Mouse (Mus musculus): ENCODE results near the gene Pde4b.

The Pde4b gene

DNA sequence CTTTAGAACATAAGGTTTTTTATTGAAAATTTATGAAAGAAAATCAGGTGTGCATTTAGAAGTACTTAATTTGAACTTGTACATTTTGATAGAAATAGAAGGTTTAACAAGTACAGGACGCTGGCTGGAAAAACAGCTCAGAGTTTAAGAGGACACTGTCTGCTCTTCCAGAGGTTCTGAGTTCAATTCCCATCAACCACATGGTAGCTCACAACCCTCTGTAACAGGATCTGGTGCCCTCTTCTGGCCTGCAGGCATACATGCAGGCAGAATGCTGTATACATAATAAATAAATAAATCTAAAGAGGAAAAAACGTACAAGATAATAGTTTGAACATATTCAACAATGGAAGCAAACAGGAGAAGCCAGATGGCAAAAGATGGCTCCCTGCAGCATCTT lies 420.4 kb downstream of the Pde4b start:
- DNase-seq (ENCODE audit: low spot score): no peak

- DNase-seq (ENCODE audit: low spot score): no peak
Measured at GRCm38 (mm10) chr4:102510061-102510460, 422.7 kb downstream of the Pde4b start.

DNA sequence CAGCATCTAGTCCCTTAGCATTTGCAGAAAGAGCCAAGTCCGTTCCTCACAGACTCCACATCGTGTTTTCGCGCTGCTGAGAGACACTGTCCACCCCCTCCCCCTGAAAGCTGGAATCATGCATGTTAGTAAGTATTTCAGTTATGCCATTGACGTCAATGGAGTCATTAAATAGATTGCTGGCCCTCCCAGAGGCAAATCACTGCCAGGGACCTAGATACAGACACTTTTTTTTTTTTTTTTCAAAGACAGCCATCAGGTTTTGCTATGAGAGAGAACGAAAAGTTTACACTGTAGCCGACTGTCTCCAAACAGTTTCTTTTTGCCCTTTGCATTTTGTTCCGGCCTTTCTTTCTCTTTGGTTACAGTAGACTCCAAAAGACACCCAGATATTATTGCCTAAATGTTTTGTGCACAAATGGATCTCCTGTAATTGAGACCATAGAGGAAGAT lies 423.6 kb downstream of the Pde4b start:
- peak; percentile 87 for DNase-seq (ENCODE audit: low spot score)

DNA sequence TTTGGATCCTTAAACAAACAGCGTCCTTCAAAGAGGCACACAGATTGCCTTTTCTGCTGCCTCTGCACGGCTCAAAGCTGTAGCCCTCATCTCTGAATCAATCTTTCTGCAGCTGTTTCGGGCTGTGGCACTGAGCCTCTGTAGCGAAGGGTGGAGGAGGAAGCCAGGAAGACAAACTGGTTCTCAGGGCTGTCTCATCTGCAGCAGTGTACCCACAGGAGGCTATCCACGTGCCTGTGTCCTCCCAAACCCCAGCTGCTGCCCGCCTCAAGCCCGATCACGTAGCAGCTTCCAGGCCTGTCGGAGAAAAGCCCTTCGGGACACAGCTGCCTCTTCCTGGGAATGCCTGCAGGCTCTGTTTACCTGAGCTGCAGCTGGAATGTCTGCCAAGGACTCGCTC lies 424.2 kb downstream of the Pde4b start:
- DNase-seq (ENCODE audit: low spot score): peak; percentile 55

GRCm38 (mm10) chr4:102512940-102513339 lies 425.6 kb downstream of the Pde4b start:
- peak; percentile 51 for DNase-seq (ENCODE audit: low spot score)

DNA sequence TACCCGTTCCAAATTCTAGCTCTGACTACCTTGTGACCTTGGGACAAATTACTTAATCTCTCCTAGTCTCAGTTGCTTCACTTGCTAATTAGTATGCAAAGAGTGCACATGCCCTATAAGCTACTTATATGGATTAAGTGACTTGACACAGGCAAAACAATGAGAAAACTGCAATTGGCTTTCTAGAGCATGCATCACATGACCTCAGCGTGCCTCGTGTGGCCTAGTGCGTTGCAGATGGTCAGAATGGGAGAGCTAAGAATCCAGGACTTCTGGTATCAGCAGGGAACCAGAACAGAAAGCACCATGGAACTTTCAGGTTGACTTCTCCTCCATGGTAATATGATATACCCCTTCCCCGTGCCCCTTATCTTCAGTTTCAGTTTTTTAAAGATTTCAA lies 426.2 kb downstream of the Pde4b start:
- DNase-seq (ENCODE audit: low spot score): no peak

- DNase-seq (ENCODE audit: low spot score): no peak
Measured at GRCm38 (mm10) chr4:102514972-102515835, 427.9 kb downstream of the Pde4b start.

- DNase-seq (ENCODE audit: low spot score): no peak
Measured at GRCm38 (mm10) chr4:102516395-102516794, 429.1 kb downstream of the Pde4b start.

GRCm38 (mm10) chr4:102516982-102517630 lies 429.8 kb downstream of the Pde4b start:
- DNase-seq (ENCODE audit: low spot score): no peak

DNA sequence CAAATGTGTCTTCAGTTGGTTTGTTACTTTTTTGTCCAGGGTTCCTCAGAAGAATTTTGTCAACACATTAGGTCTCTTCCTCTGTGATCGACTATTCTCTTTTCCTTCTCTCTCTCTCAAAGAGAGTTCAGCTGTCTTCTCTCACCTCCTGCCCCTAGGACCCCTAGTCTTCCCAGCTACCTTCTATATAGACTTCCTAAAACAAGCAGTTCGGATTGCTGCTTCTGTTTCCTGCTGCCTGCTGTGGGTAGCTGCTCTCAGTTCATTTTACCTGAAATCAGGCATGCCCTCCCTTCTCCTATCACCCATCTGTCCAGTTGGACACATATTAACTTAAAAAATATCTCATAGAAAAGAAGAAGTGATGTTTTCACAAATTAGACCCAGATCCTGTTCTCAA lies 430.3 kb downstream of the Pde4b start:
- DNase-seq (ENCODE audit: low spot score): no peak

GRCm38 (mm10) chr4:102518341-102518740 lies 431.0 kb downstream of the Pde4b start:
- no peak for DNase-seq (ENCODE audit: low spot score)

GRCm38 (mm10) chr4:102520669-102521261 lies 433.4 kb downstream of the Pde4b start:
- DNase-seq (ENCODE audit: low spot score): no peak

GRCm38 (mm10) chr4:102521434-102521833 lies 434.1 kb downstream of the Pde4b start:
- DNase-seq (ENCODE audit: low spot score): no peak

DNA sequence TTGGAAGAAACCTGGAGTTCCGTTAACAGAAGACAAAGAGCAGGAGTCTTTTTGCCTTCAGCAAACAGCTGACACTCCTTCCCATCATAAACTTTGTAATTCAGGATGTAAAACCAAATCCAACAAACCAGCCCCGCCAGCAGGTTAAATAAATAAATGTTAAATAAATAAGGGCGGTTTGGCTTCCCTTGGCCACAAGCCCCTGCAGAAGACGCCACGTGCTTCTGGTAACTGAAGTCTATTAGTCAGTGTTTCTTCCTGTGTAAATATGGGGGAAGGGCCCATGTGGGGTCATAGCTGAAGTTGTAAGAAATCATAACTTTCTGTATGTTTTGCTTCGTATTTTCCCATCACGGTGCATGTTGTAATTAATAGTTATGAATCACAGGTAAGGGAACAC lies 440.0 kb downstream of the Pde4b start:
- DNase-seq (ENCODE audit: low spot score): no peak

GRCm38 (mm10) chr4:102530797-102531196 lies 443.5 kb downstream of the Pde4b start:
- DNase-seq (ENCODE audit: low spot score): no peak

DNA sequence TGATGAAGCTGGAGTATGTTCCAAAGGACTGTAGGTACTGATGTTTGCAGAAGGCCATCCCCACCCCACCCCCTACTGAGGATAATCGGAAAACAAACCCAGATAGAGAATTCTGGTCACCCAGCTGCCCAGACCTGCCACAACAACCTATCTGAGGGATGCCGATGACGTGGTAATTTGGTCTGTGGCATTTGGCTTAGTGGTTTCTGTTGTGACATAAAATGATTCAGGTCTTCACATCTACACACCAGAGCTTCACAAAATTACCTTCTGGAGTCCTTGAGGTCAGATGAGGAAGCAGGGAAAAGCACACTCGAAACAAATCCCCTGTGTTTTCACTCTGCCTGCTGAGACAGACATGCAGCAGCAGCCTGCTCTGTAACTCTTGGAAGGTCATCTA lies 444.4 kb downstream of the Pde4b start:
- no peak for DNase-seq (ENCODE audit: low spot score)

- DNase-seq (ENCODE audit: low spot score): no peak
Measured at GRCm38 (mm10) chr4:102533183-102534048, 446.1 kb downstream of the Pde4b start.

- DNase-seq (ENCODE audit: low spot score): no peak
Measured at GRCm38 (mm10) chr4:102534049-102534730, 446.8 kb downstream of the Pde4b start.

- no peak for DNase-seq (ENCODE audit: low spot score)
Measured at GRCm38 (mm10) chr4:102535886-102536285, 448.5 kb downstream of the Pde4b start.

GRCm38 (mm10) chr4:102538266-102538665 lies 450.9 kb downstream of the Pde4b start:
- DNase-seq (ENCODE audit: low spot score): no peak

DNA sequence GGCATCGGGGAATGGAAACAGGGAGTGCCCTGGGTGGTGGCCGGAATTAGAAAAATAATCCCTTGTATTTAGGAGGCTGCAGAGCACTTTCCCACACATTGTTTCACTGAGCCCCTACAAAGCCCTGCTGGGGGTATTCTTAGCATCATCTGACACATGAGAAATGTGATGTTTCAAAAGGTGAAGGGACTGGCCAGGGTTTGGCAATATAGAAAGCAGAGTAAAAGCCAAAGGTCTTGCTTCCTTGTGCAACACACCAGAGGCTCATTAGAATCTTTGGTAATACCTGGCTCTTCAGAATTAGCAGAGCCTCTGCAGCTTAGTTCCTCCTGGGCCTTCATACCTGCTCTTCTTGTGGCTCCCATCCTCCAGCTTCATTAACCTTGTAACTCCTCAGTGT lies 451.4 kb downstream of the Pde4b start:
- DNase-seq (ENCODE audit: low spot score): no peak

Data from testis, postnatal 10 days (tissue).